Mouse (Mus musculus) lung, embryonic 14.5 days (tissue): ENCODE data around the gene Hhat. TPM values are rescaled to one million over a fixed set of nuclear protein-coding genes. Genes with fewer than 3 reads are reported as not detected.
A peak's percentile ranks its signal among the peaks of the same experiment; 100 is the strongest.

Experiments used
- ATAC-seq: fragments of 200-750 bp; cut with Nextera tagmentation; 2 replicates; pipeline ENCODE4 v1.8.0; 2017; ENCODE audit warnings: mild to moderate bottlenecking, moderate TSS enrichment, moderate library complexity; ENCODE audit not compliant: insufficient read depth
- DNase-seq: peaks from one replicate; pipeline ENCODE4 v3.0.0-alpha.2; 2015
- H3K27ac ChIP-seq: fragments of 300-500 bp; sonication (generic); 2 replicates; pipeline ENCODE4 v1.5.1; 2014; ENCODE audit warnings: low read depth, mild to moderate bottlenecking, moderate library complexity
- H3K27me3 ChIP-seq: fragments of 300-500 bp; sonication (generic); 2 replicates; pipeline ENCODE4 v1.6.1; 2014; ENCODE audit warnings: low read length, control low read depth; ENCODE audit not compliant: insufficient read depth
- H3K36me3 ChIP-seq: fragments of 300-500 bp; sonication (generic); 2 replicates; pipeline ENCODE4 v1.6.1; 2014; ENCODE audit warnings: control low read depth; ENCODE audit not compliant: insufficient read depth
- H3K4me1 ChIP-seq: fragments of 300-500 bp; sonication (generic); 2 replicates; pipeline ENCODE4 v1.6.1; 2014; ENCODE audit warnings: antibody characterized with exemption, control low read depth; ENCODE audit not compliant: insufficient read depth
- H3K4me2 ChIP-seq: fragments of 300-500 bp; sonication (generic); 2 replicates; pipeline ENCODE4 v1.6.1; 2014; ENCODE audit warnings: mild to moderate bottlenecking
- H3K4me3 ChIP-seq: fragments of 300-500 bp; sonication (generic); 2 replicates; pipeline ENCODE4 v1.5.1; 2014; ENCODE audit warnings: low read depth, low read length
- H3K9ac ChIP-seq: fragments of 300-500 bp; sonication (generic); 2 replicates; pipeline ENCODE4 v1.6.1; 2014
- H3K9me3 ChIP-seq: fragments of 300-500 bp; sonication (generic); 2 replicates; pipeline ENCODE4 v1.6.1; 2016; ENCODE audit warnings: low read depth, low read length, control low read depth
- CTCF ChIP-seq: IDR thresholded peaks from 2 replicates; pipeline ENCODE4 v1.5.1; 2016; ENCODE audit warnings: antibody characterized with exemption, low read depth
- WGBS: fragments of 180-500 bp; shearing (Covaris S2); extraction: QIAGEN DNeasy Blood & Tissue Kit; methylation state at CpG from one replicate; pipeline ENCODE4 v1.1.7; 2014; 5-methylcytosine and 5-hydroxymethylcytosine counted together
- polyA plus RNA-seq: library from polyadenylated mRNA; unstranded; fragments of >200 nt; fragmentation: Nextera tagmentation; extraction: Ambion mirVana; gene quantifications from 2 replicates; pipeline ENCODE4 v1.2.1, GENCODE M21; 2014

The Hhat gene
- polyA plus RNA-seq, 1 experiment from 2014 or later = 12.8 TPM

DNA sequence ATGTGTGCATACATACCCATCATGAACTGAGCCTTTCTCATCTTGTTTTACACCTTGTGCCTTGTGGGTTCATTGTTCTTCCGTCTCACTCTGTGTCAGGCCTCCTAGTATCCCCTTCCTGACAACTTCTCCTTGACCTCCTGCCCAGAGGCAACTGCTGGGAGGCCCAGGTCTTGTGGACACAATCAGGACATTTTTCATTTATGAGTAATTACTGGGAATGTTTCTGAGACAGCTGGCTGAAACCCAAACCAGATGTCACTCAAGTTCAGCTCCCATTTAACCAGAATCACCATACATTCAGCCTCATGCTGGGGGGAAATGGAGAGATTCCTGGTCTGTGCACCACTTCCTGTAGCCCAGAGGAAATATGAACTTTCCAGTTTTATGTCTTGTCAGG lies 316.5 kb downstream of the Hhat start:
- H3K27ac ChIP-seq = no peak overlapping the region
- DNase-seq (peak; percentile 39), ATAC-seq (no peak)
- no peaks in the 10 kb centered on the region for H3K9me3 ChIP-seq
- H3K27me3 ChIP-seq = no peaks in the 10 kb centered on the region
- H3K4me3 ChIP-seq = no peak overlapping the region
- WGBS = 22% methylated on average over 1 of the region's 1 CpGs
- no peak overlapping the region for H3K9ac ChIP-seq
- no peak overlapping the region for H3K4me2 ChIP-seq
- H3K4me1 ChIP-seq = no peaks in the 10 kb centered on the region
- no peak for TF ChIP-seq CTCF
- H3K36me3 ChIP-seq = no peaks in the 10 kb centered on the region

DNA sequence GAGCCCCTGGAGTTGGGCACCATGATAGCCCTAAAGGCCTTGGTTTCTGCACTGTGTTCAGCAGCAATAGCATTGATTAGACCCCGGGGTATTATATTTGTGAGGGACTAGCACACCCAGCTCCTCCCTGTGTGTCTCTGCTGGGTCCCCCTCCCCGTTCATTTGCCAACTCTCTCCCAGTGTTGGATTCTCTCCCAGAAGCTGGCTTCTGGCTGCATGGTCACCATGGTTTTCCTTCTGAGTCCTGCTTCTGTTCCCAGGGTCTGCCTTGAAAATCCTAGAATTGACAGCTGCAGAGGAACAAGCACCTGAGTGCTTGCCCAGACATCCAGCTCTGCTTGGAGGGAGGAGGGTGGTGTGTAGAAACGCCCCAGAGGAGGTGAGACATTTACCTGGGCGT lies 319.3 kb downstream of the Hhat start:
- no peak overlapping the region for H3K4me3 ChIP-seq
- H3K27ac ChIP-seq = no peak overlapping the region
- H3K9ac ChIP-seq = no peak overlapping the region
- 65% methylated on average over 4 of the region's 4 CpGs for WGBS
- no peaks in the 10 kb centered on the region for H3K36me3 ChIP-seq
- H3K4me1 ChIP-seq = no peaks in the 10 kb centered on the region
- no peak for ATAC-seq
- no peaks in the 10 kb centered on the region for H3K9me3 ChIP-seq
- H3K4me2 ChIP-seq = no peak overlapping the region
- no peak for DNase-seq
- no peaks in the 10 kb centered on the region for H3K27me3 ChIP-seq
- no peak for TF ChIP-seq CTCF

DNA sequence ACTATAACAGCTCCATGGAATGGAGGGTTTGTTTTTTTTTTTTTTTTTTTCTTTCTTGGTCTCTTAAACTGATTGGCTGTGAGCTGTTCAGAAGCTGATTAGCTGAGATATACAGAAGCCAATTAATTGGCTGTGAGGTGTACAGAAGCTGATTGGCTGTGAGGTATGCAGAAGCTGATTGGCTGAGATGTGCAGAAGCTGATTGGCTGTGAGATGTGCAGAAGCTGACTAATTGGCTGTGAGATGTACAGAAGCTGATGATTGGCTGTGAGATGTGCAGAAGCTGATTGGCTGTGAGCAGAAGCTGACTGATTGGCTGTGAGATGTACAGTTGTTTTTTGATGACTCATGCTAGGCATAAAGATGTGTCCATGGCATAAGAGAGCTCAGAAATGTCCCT lies 320.6 kb downstream of the Hhat start:
- ATAC-seq (0 out of 2 replicates have a peak, but pooled peaks have one; percentile 12), DNase-seq (no peak)
- H3K4me1 ChIP-seq = no peaks in the 10 kb centered on the region
- H3K4me2 ChIP-seq = no peak overlapping the region
- H3K27me3 ChIP-seq = no peaks in the 10 kb centered on the region
- TF ChIP-seq CTCF = no peak
- no peak overlapping the region for H3K9ac ChIP-seq
- H3K27ac ChIP-seq = no peak overlapping the region
- no peak overlapping the region for H3K4me3 ChIP-seq
- no peaks in the 10 kb centered on the region for H3K9me3 ChIP-seq
- H3K36me3 ChIP-seq = no peaks in the 10 kb centered on the region

DNA sequence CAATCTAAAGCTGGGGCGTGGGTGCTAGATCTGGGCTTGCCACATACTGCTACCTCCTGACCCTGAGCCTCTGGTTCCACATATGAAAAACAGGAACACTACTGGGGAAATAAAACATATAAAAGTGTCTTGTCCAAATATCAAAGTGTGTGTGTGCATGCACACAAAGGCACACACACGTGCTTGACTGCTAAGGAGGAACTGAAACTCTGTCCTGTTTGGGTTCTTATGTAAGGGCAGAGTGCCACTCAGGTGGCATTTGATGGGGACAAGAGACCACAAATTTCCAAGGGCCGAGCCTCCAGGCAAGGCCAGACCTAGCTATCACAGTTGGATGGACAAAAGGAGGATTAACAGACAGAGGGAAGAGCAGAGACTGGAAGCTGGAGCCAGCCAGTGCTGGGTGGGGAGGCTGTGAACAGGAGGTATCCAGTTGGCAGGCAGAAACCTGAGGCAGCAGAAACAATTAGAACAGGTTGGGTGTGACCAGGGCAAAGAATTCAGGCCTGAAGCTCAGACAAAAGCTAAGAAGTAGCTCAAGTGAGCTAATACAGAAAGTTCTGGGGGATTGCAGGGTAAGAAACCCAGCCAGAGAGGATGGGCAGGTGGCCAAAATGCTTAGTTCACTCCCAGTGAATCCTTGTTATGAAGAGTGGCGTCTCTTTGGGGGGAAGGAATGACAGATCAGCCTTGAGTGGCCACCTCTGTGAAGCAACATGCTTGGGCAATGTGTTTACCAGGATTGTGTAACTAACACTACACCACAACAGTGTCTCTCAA lies 321.3 kb downstream of the Hhat start:
- TF ChIP-seq CTCF = no peak
- no peaks in the 10 kb centered on the region for H3K4me1 ChIP-seq
- 56% methylated on average over 4 of the region's 4 CpGs for WGBS
- H3K4me3 ChIP-seq = no peak overlapping the region
- H3K27me3 ChIP-seq = no peaks in the 10 kb centered on the region
- no peak overlapping the region for H3K4me2 ChIP-seq
- peak; percentile 35 for ATAC-seq
- H3K9me3 ChIP-seq = no peaks in the 10 kb centered on the region
- peak overlapping the region; percentile 18; the same call in 1 of the 2 replicates for H3K27ac ChIP-seq
- peak; percentile 68 for DNase-seq
- H3K36me3 ChIP-seq = no peaks in the 10 kb centered on the region
- no peak overlapping the region for H3K9ac ChIP-seq

DNA sequence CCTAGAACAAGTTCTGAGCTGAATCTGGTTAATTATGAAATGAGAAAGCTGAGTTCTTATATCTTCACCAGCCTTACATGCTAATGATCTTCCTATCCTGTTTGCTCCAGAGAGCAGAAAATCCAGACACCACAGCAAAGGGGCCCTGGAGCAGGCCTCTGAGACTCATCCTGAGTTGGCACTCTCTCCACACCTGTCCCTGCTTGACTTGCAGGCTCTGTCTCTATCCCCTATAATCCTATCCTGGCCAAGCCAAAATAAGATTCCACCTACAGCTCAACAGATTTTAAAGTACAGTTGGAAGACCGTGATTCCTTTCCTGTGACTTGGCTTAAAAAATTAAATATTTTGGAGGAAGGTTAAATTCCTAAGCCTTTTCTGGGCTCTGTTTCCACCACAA lies 322.5 kb downstream of the Hhat start:
- no peak for DNase-seq
- Histone ChIP-seq H3K27me3 (no peaks in the 10 kb centered on the region), H3K4me2 (no peak overlapping the region), H3K27ac (no peak overlapping the region), H3K4me1 (no peaks in the 10 kb centered on the region), H3K9ac (no peak overlapping the region), H3K36me3 (no peaks in the 10 kb centered on the region), H3K4me3 (no peak overlapping the region), H3K9me3 (no peaks in the 10 kb centered on the region)
- ATAC-seq = no peak
- TF ChIP-seq CTCF = no peak
- 89% methylated on average over 1 of the region's 1 CpGs for WGBS

DNA sequence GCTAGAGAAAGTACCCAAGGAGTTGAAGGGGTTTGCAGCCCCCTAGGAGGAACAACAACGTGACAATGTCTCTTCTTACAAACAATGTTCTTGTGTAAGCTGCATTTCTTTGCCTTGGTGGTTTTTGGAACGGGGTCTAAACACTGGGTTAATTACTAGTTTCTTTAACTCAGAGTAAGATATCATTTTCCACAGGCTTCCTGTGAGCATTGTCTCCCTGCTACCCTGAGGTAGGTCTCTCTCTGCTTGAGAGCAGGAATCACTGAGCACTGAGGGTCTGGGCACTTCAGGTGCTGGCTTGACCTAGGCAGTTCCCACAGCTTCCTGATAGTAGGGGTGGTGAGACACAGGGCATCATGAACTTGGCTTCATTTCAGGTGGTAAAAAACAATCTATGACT lies 323.4 kb downstream of the Hhat start:
- Histone ChIP-seq H3K27me3 (no peaks in the 10 kb centered on the region), H3K4me1 (no peaks in the 10 kb centered on the region), H3K4me3 (no peak overlapping the region), H3K9ac (no peak overlapping the region), H3K9me3 (no peaks in the 10 kb centered on the region), H3K4me2 (no peak overlapping the region), H3K27ac (no peak overlapping the region), H3K36me3 (no peaks in the 10 kb centered on the region)
- DNase-seq (no peak), ATAC-seq (no peak)
- 65% methylated on average over 2 of the region's 2 CpGs for WGBS
- TF ChIP-seq CTCF = no peak

Other genes starting within 250 kb of the Hhat start
- gene Sertad4, start 84.5 kb upstream of the Hhat start, polyA plus RNA-seq = 22.8 and 23.5 TPM in 2 replicates